ENCODE assay signal across 9 mouse cellular contexts in the genomic region with DNA sequence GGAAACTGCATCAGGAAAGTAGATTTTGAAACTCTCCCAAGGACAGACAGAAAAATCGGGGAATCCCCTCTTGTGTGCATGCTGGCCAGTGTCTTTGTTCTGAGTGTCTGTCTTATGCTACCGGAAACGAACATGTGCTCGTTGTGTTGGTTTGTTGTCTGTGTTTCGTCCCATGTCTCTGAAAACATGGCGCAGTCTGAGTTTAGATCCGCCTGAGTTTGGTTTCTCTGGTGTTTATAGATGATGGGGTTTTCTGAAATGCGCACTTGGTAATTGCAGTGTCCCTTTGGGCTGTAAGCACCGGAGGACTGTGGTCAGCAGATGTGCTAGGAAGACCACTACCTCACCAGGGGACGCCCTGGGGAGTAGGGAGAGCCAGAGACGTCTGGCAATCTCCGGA. TPM values are rescaled to one million over a fixed set of nuclear protein-coding genes. Genes with fewer than 3 reads are reported as not detected.
DNase-seq lines count a peak whose midpoint lies in the region; ATAC-seq and TF ChIP-seq lines count a peak whose summit lies in the region.
"Had no signal": no experiment of that assay in that cellular context is flagged by ENCODE, and none has a peak within 500 bp of the region (broad histone marks: within the 10 kb centered on the region; RNA-seq: fewer than 3 reads in every experiment).

No protein-coding gene starts in this region.

- no peaks in the 10 kb centered on the region for H3K36me3 ChIP-seq in erythroblast, embryonic 14.5 days (ENCODE audit: control insufficient read depth)
- no peaks in the 10 kb centered on the region for H3K36me3 ChIP-seq in ES-E14 (ENCODE audit: control insufficient read depth, insufficient read depth, low read length, poor library complexity, severe bottlenecking)
- no peaks in the 10 kb centered on the region for H3K36me3 ChIP-seq in forebrain, embryonic 14.5 days (ENCODE audit: control insufficient read depth, insufficient read depth, low read length)
- H3K36me3 ChIP-seq in intestine, embryonic 15.5 days: no peaks in the 10 kb centered on the region
- H3K36me3 ChIP-seq in midbrain, embryonic 13.5 days: no peaks in the 10 kb centered on the region

- no peaks in the 10 kb centered on the region for H3K27me3 ChIP-seq in erythroblast, embryonic 14.5 days (ENCODE audit: control insufficient read depth)
- H3K27me3 ChIP-seq in forebrain, embryonic 14.5 days (replicated peaks; ENCODE audit: control insufficient read depth, insufficient read depth, low read length): no peaks in the 10 kb centered on the region
- no peaks in the 10 kb centered on the region for H3K27me3 ChIP-seq in intestine, embryonic 15.5 days (replicated peaks)
- no peaks in the 10 kb centered on the region for H3K27me3 ChIP-seq in midbrain, embryonic 13.5 days

- peak overlapping the region; percentile 97 for H3K27ac ChIP-seq in ES-E14 (ENCODE audit: insufficient read depth, low read depth, low read length, poor library complexity, severe bottlenecking)
- H3K27ac ChIP-seq in forebrain, embryonic 14.5 days (ENCODE audit: low read depth, low read length): no peak overlapping the region
- peak overlapping the region; percentile 55 for H3K27ac ChIP-seq in intestine, embryonic 15.5 days
- no peak overlapping the region for H3K27ac ChIP-seq in midbrain, embryonic 13.5 days

- no peaks in the 10 kb centered on the region for H3K4me1 ChIP-seq in erythroblast, embryonic 14.5 days (ENCODE audit: control insufficient read depth)
- peaks cover 0 to 9% of the 10 kb centered on the region in 2 experiments; a peak in 1 of 4 replicates for H3K4me1 ChIP-seq in ES-E14 (ENCODE audit: control insufficient read depth in 2 of 2, insufficient read depth in 2 of 2, low read length in 2 of 2, poor library complexity in 1 of 2)
- no peaks in the 10 kb centered on the region for H3K4me1 ChIP-seq in forebrain, embryonic 14.5 days (ENCODE audit: control insufficient read depth, insufficient read depth, low read length)
- no peaks in the 10 kb centered on the region for H3K4me1 ChIP-seq in intestine, embryonic 15.5 days (replicated peaks)
- H3K4me1 ChIP-seq in midbrain, embryonic 13.5 days (replicated peaks): no peaks in the 10 kb centered on the region

- no peak for DNase-seq in ES-E14 (ENCODE audit: low read depth, low spot score)
- DNase-seq in forebrain, embryonic 14.5 days (ENCODE audit: low spot score): peak; percentile 2
- peak; percentile 28 for DNase-seq in thymus, postnatal 4 days
- DNase-seq in right cerebral cortex, postnatal 10 days (ENCODE audit: low spot score in 2 of 2): no peak

- H3K9me3 ChIP-seq in erythroblast, embryonic 14.5 days (ENCODE audit: control insufficient read depth, low read length): no peaks in the 10 kb centered on the region
- H3K9me3 ChIP-seq in ES-E14 (ENCODE audit: control insufficient read depth, insufficient read depth, low read depth, low read length): no peaks in the 10 kb centered on the region
- H3K9me3 ChIP-seq in forebrain, embryonic 14.5 days (replicated peaks; ENCODE audit: control insufficient read depth, low read length): no peaks in the 10 kb centered on the region
- no peaks in the 10 kb centered on the region for H3K9me3 ChIP-seq in intestine, embryonic 15.5 days
- no peaks in the 10 kb centered on the region for H3K9me3 ChIP-seq in midbrain, embryonic 13.5 days

- 16% methylated on average over 12 of the region's 12 CpGs for WGBS in forebrain, embryonic 14.5 days
- 8% methylated on average over 12 of the region's 12 CpGs for WGBS in intestine, embryonic 15.5 days
- 10% methylated on average over 12 of the region's 12 CpGs for WGBS in midbrain, embryonic 13.5 days

- no peak for ATAC-seq in erythroblast, adult 5-6 weeks (replicated peaks; ENCODE audit: low FRiP score, poor library complexity, severe bottlenecking)
- no peak for ATAC-seq in forebrain, embryonic 14.5 days
- ATAC-seq in intestine, embryonic 15.5 days: 0 out of 2 replicates have a peak, but pooled peaks have one; percentile 49
- no peak for ATAC-seq in midbrain, embryonic 13.5 days

- H3K4me3 ChIP-seq in erythroblast, embryonic 14.5 days (replicated peaks): peak overlapping the region; percentile 4
- peak overlapping the region; percentile 75 for H3K4me3 ChIP-seq in ES-E14 (ENCODE audit: insufficient read depth in 1 of 2, low read depth in 1 of 2, low read length in 2 of 2, poor library complexity in 1 of 2, severe bottlenecking in 1 of 2)
- peak overlapping the region; percentile 28 for H3K4me3 ChIP-seq in forebrain, embryonic 14.5 days (ENCODE audit: low read depth, low read length)
- H3K4me3 ChIP-seq in intestine, embryonic 15.5 days (replicated peaks): peak overlapping the region; percentile 36
- H3K4me3 ChIP-seq in midbrain, embryonic 13.5 days (replicated peaks): peak overlapping the region; percentile 38

- peak overlapping the region; percentile 49 for H3K4me2 ChIP-seq in forebrain, embryonic 14.5 days (ENCODE audit: low read length)
- peak overlapping the region; percentile 65 for H3K4me2 ChIP-seq in intestine, embryonic 15.5 days (replicated peaks)
- H3K4me2 ChIP-seq in midbrain, embryonic 13.5 days (replicated peaks): peak overlapping the region; percentile 54

- in situ Hi-C loops in ES-E14 (cut with MboI; ENCODE audit: low sequenced_read_pairs in 2 of 2, unreplicated experiment in 2 of 2): no loop called here

- H3K9ac ChIP-seq in ES-E14 (ENCODE audit: insufficient read depth, low read depth, low read length, poor library complexity, severe bottlenecking): peak overlapping the region; percentile 86
- peak overlapping the region; percentile 52 for H3K9ac ChIP-seq in forebrain, embryonic 14.5 days (ENCODE audit: low read length)
- 0 out of 2 replicates have a peak overlapping the region, but pooled peaks have one; percentile 37 for H3K9ac ChIP-seq in intestine, embryonic 15.5 days
- 0 out of 2 replicates have a peak overlapping the region, but pooled peaks have one; percentile 41 for H3K9ac ChIP-seq in midbrain, embryonic 13.5 days (replicated peaks)

TF ChIP-seq in ES-E14, 5 proteins besides CTCF, POLR2A, EP300 and RAD21:
- TF ChIP-seq ZC3H11A (IDR thresholded peaks at IDR 0.05; ENCODE audit: borderline replicate concordance, low read depth, low read length): no peak
- TF ChIP-seq MAFK (IDR thresholded peaks at IDR 0.05; ENCODE audit: insufficient read depth, low read depth, low read length): no peak
- TF ChIP-seq CHD2 (IDR thresholded peaks at IDR 0.05; ENCODE audit: low read depth, low read length): no peak
- TF ChIP-seq HCFC1 (IDR thresholded peaks at IDR 0.05; ENCODE audit: borderline replicate concordance, insufficient read depth, low read length): no peak
- TF ChIP-seq ZNF384 (IDR thresholded peaks at IDR 0.05; ENCODE audit: low read depth, low read length): no peak
TF ChIP-seq in ES-E14: peak in this region for 0.

RNA-seq across cellular contexts. Expression of a gene that starts 9.3 kb away (rescaled TPM):
- not detected in 2 replicates for polyA plus RNA-seq in erythroblast, embryonic 14.5 days (2012)
- not detected in 2 replicates for total RNA-seq in erythroblast, adult 5-6 weeks (2015; ENCODE audit: low replicate concordance)
- not detected in 2 replicates for total RNA-seq in erythroblast, adult 5-6 weeks (2017; ENCODE audit: low replicate concordance)
- total RNA-seq in ES-E14 (2012; rRNA removed): 0.53 TPM in 1 of 2 replicates, not detected in the other
- polyA plus RNA-seq in forebrain, embryonic 14.5 days (2014; fragmentation: Nextera tagmentation; extraction: Ambion mirVana): not detected in 2 replicates
- not detected in 2 replicates for polyA plus RNA-seq in intestine, embryonic 15.5 days (2015; fragmentation: Nextera tagmentation; extraction: Ambion mirVana)
- not detected in 2 replicates for polyA plus RNA-seq in midbrain, embryonic 13.5 days (2015; fragmentation: Nextera tagmentation; extraction: Ambion mirVana)
- total RNA-seq: heart, postnatal 14 days had no signal

RNA-seq across cellular contexts. Expression of a gene that starts 21.3 kb away (rescaled TPM):
- polyA plus RNA-seq in erythroblast, embryonic 14.5 days (2012): not detected in 2 replicates
- total RNA-seq in erythroblast, adult 5-6 weeks (2015; ENCODE audit: low replicate concordance): not detected in 2 replicates
- 0.26 TPM in 1 of 2 replicates, not detected in the other for total RNA-seq in erythroblast, adult 5-6 weeks (2017; ENCODE audit: low replicate concordance)
- 0.69 and 0.71 TPM in 2 replicates for total RNA-seq in ES-E14 (2012; rRNA removed)
- polyA plus RNA-seq in forebrain, embryonic 14.5 days (2014; fragmentation: Nextera tagmentation; extraction: Ambion mirVana): not detected in 2 replicates
- polyA plus RNA-seq in intestine, embryonic 15.5 days (2015; fragmentation: Nextera tagmentation; extraction: Ambion mirVana): not detected in 2 replicates
- not detected in 2 replicates for polyA plus RNA-seq in midbrain, embryonic 13.5 days (2015; fragmentation: Nextera tagmentation; extraction: Ambion mirVana)

RNA-seq across cellular contexts. Expression of a gene that starts 26.9 kb away (rescaled TPM):
- polyA plus RNA-seq in erythroblast, embryonic 14.5 days (2012): not detected in 2 replicates
- total RNA-seq in erythroblast, adult 5-6 weeks (2015; ENCODE audit: low replicate concordance): not detected in 2 replicates
- 0.60 TPM in 1 of 2 replicates, not detected in the other for total RNA-seq in erythroblast, adult 5-6 weeks (2017; ENCODE audit: low replicate concordance)
- 0.11 and 0.62 TPM in 2 replicates for total RNA-seq in ES-E14 (2012; rRNA removed)
- not detected in 2 replicates for polyA plus RNA-seq in forebrain, embryonic 14.5 days (2014; fragmentation: Nextera tagmentation; extraction: Ambion mirVana)
- not detected in 2 replicates for polyA plus RNA-seq in intestine, embryonic 15.5 days (2015; fragmentation: Nextera tagmentation; extraction: Ambion mirVana)
- polyA plus RNA-seq in midbrain, embryonic 13.5 days (2015; fragmentation: Nextera tagmentation; extraction: Ambion mirVana): not detected in 2 replicates

RNA-seq across cellular contexts. Expression of a gene that starts 43.0 kb away (rescaled TPM):
- not detected in 2 replicates for polyA plus RNA-seq in erythroblast, embryonic 14.5 days (2012)
- 3.3 TPM in 1 of 2 replicates, not detected in the other for total RNA-seq in erythroblast, adult 5-6 weeks (2015; ENCODE audit: low replicate concordance)
- 8.4 and 23.1 TPM in 2 replicates for total RNA-seq in erythroblast, adult 5-6 weeks (2017; ENCODE audit: low replicate concordance)
- 0.36 and 0.42 TPM in 2 replicates for total RNA-seq in ES-E14 (2012; rRNA removed)
- polyA plus RNA-seq in forebrain, embryonic 14.5 days (2014; fragmentation: Nextera tagmentation; extraction: Ambion mirVana): 2.4 and 3.1 TPM in 2 replicates
- 4.9 and 5.0 TPM in 2 replicates for polyA plus RNA-seq in intestine, embryonic 15.5 days (2015; fragmentation: Nextera tagmentation; extraction: Ambion mirVana)
- 2.6 and 3.6 TPM in 2 replicates for polyA plus RNA-seq in midbrain, embryonic 13.5 days (2015; fragmentation: Nextera tagmentation; extraction: Ambion mirVana)

Comparison
In these comparisons a context has a peak if more than half of its experiments do, and no peak if none do; other contexts are left out.
1. H3K4me3 ChIP-seq: peak in every context shown above with its lines; median percentile 75 in ES-E14; 38 in midbrain, embryonic 13.5 days; 36 in intestine, embryonic 15.5 days; 28 in forebrain, embryonic 14.5 days; 4 in erythroblast, embryonic 14.5 days.
2. DNase-seq: peak in forebrain, embryonic 14.5 days (single experiment) and thymus, postnatal 4 days (single experiment); none in ES-E14 (single experiment) and right cerebral cortex, postnatal 10 days (0 of 2).
3. H3K27ac ChIP-seq: peak in ES-E14 (single experiment) and intestine, embryonic 15.5 days (single experiment); none in forebrain, embryonic 14.5 days (single experiment) and midbrain, embryonic 13.5 days (single experiment).
4. Peak in every context shown above with its lines, with median percentiles within 50 percentile points of each other: H3K9ac ChIP-seq and H3K4me2 ChIP-seq.